Mouse (Mus musculus): ENCODE measurements around the gene Uxs1.
A peak's percentile ranks its signal among the peaks of the same experiment; 100 is the strongest.

The Uxs1 gene

GRCm38 (mm10) chr1:43717967-43718366, 109.6 kb downstream of the Uxs1 start:
- no peak for DNase-seq

- no peak for DNase-seq
These were observed 112.8 kb downstream of the Uxs1 start for GRCm38 (mm10) chr1:43714841-43715240.

- peak; percentile 26 for DNase-seq
These were observed 129.0 kb downstream of the Uxs1 start for GRCm38 (mm10) chr1:43698577-43699000.
